Mouse (Mus musculus): Measurements from ENCODE around the gene Soga3. TPM values are rescaled to one million over a fixed set of nuclear protein-coding genes. Genes with fewer than 3 reads are reported as not detected.

Soga3 gene
- polyA plus RNA-seq, 1 experiment from 2014 or later: 125 TPM

GRCm38 (mm10) chr10:29211453-29211852 lies 67.8 kb downstream of the Soga3 start, which contains the start of gene 9330159F19Rik:
Gene 9330159F19Rik (plus strand): TSS chr10:29211606.
- ATAC-seq (ENCODE audit: low FRiP score): no peak
- WGBS: 10% methylated on average over 4 of the region's 4 CpGs

DNA sequence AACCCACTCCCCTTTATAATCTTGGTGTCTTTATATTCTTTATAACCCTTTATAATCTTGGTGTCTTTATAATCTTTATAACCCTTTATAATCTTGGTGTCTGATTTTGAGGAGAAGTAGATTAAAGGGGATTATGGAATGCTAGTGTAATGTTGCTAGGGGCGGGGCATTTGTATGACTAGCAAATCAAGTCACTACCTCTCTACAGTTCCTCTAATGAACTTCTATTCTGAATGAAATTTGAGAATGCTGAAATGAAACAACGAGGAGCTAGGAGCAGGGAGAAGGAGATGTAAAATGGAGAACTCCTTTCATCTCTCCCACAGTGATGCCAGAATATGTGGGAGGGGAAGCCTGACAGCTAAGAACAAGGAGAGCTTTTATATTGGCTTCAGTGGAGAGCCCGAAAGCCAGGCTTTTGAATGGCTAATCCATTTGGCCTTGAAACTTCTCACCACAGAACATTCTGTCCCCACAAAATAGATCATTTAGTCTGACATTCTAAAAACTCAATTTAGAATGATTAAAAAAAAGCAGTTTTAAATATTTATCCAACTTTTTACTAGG lies 70.0 kb downstream of the Soga3 start:
- H3K4me3 ChIP-seq (replicated peaks): no peak overlapping the region
- no peak overlapping the region for H3K4me2 ChIP-seq
- H3K4me1 ChIP-seq: 0 out of 2 replicates have a peak, but pooled peaks cover 7% of the 10 kb centered on the region
- ATAC-seq (ENCODE audit: low FRiP score): no peak
- WGBS: 42% methylated on average over 3 of the region's 3 CpGs
- no peaks in the 10 kb centered on the region for H3K36me3 ChIP-seq
- no peak overlapping the region; the same call in 1 of the 2 replicates for H3K27ac ChIP-seq (replicated peaks)
- H3K9ac ChIP-seq (replicated peaks): no peak overlapping the region
- no peaks in the 10 kb centered on the region for H3K27me3 ChIP-seq (replicated peaks)
- H3K9me3 ChIP-seq (replicated peaks): no peaks in the 10 kb centered on the region

More at GRCm38 (mm10) chr10:29211453-29211852, 67.8 kb downstream of the Soga3 start, which contains the start of gene 9330159F19Rik:
- Histone ChIP-seq H3K4me3 (replicated peaks) (no peak within 1 kb of the TSS), H3K36me3 (peaks cover 2% of the 10 kb centered on the region; the same call in 1 of the 2 replicates), H3K27ac (replicated peaks) (no peak within 1 kb of the TSS), H3K4me2 (no peak within 1 kb of the TSS), H3K4me1 (0 out of 2 replicates have a peak, but pooled peaks cover 5% of the 10 kb centered on the region), H3K9me3 (replicated peaks) (no peaks in the 10 kb centered on the region), H3K9ac (replicated peaks) (no peak within 1 kb of the TSS), H3K27me3 (replicated peaks) (no peaks in the 10 kb centered on the region)

DNA sequence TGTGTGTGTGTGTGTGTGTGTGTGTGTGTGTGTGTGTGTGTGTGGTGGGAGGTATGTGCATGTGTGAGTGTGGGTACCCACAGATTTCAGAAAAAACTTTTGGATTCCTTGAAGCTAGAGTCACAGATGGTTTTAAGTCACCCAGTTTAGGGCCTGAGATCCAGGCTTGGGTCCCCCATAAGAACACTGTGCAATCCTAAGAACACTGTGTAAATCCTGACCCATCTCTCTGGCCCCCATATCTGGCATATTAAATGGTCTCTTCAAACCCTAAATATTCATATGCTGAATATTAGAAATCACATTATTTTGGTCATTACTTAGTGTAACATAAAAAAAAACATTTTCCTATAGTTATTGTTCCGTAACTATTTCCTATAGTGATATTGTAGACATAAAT lies 73.3 kb downstream of the Soga3 start:
- Histone ChIP-seq H3K9ac (replicated peaks) (no peak overlapping the region), H3K27me3 (replicated peaks) (no peaks in the 10 kb centered on the region), H3K27ac (replicated peaks) (no peak overlapping the region), H3K4me2 (no peak overlapping the region), H3K9me3 (replicated peaks) (no peaks in the 10 kb centered on the region), H3K4me3 (replicated peaks) (no peak overlapping the region), H3K36me3 (peaks cover 3% of the 10 kb centered on the region), H3K4me1 (0 out of 2 replicates have a peak, but pooled peaks cover 7% of the 10 kb centered on the region)
- 97% methylated on average over 1 of the region's 1 CpGs for WGBS
- ATAC-seq (ENCODE audit: low FRiP score): 0 out of 2 replicates have a peak, but pooled peaks have one; percentile 12

- ATAC-seq (ENCODE audit: low FRiP score): no peak
- Histone ChIP-seq H3K27me3 (replicated peaks) (no peaks in the 10 kb centered on the region), H3K4me3 (replicated peaks) (no peak overlapping the region), H3K4me1 (0 out of 2 replicates have a peak, but pooled peaks cover 7% of the 10 kb centered on the region), H3K4me2 (no peak overlapping the region), H3K9ac (replicated peaks) (no peak overlapping the region), H3K9me3 (replicated peaks) (no peaks in the 10 kb centered on the region), H3K36me3 (peaks cover 5% of the 10 kb centered on the region), H3K27ac (replicated peaks) (no peak overlapping the region)
- 73% methylated on average over 2 of the region's 2 CpGs for WGBS
These were observed 73.8 kb downstream of the Soga3 start for GRCm38 (mm10) chr10:29217451-29217850.

DNA sequence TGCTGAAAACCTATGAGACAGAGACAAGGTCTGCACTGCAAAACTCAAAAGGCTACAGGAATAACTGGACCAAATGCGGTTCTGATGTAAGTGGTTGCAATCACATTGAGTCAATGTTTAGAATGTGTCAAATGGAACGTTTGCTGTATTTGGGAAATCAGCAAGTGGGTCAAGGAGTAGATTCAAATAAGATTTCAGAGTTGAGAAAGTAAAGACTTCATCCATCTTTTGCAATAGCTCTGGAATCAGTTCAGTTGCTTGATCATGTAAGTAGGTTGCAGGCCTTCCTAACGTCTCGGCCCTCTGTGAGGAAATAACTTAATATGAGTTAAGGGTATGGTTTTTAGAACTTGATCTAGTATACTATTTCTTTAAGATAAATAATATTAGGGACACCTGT lies 81.7 kb downstream of the Soga3 start:
- Histone ChIP-seq H3K9me3 (replicated peaks) (no peaks in the 10 kb centered on the region), H3K27me3 (replicated peaks) (no peaks in the 10 kb centered on the region), H3K4me2 (no peak overlapping the region), H3K36me3 (peaks cover 32% of the 10 kb centered on the region), H3K9ac (replicated peaks) (no peak overlapping the region), H3K27ac (replicated peaks) (no peak overlapping the region), H3K4me3 (replicated peaks) (no peak overlapping the region), H3K4me1 (no peaks in the 10 kb centered on the region)
- no peak for ATAC-seq (ENCODE audit: low FRiP score)
- WGBS: 96% methylated on average over 4 of the region's 4 CpGs

DNA sequence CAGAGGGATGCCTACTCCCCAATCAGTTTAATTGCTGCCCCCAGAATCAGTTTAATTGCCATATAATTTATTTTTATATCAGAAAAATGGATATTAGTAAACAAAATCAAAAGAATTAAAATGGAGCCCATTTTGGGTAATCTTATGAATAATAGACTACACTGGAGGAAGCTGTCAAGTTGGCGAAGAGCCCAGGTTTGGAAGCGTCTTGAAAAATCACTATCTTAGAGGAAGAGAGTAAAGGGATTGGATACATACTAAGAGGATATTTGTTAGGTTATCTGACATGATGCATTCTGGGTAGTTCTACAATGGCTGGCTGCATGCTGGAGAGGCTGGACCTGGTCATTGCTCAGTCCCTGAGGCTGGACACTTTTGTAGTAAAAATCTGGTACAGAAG lies 87.6 kb downstream of the Soga3 start:
- 81% methylated on average over 2 of the region's 2 CpGs for WGBS
- Histone ChIP-seq H3K9ac (replicated peaks) (no peak overlapping the region), H3K4me3 (replicated peaks) (no peak overlapping the region), H3K4me2 (no peak overlapping the region), H3K27me3 (replicated peaks) (no peaks in the 10 kb centered on the region), H3K27ac (replicated peaks) (no peak overlapping the region), H3K4me1 (no peaks in the 10 kb centered on the region), H3K36me3 (peaks cover 15% of the 10 kb centered on the region), H3K9me3 (replicated peaks) (no peaks in the 10 kb centered on the region)
- ATAC-seq (ENCODE audit: low FRiP score): no peak

Other genes with a start within 250 kb of the Soga3 start
- not detected in 2 replicates for gene 2310057J18Rik, start 157.5 kb upstream of the Soga3 start, polyA plus RNA-seq (2015; fragmentation: Nextera tagmentation; extraction: Ambion mirVana)
- gene Gm49353, start 55.1 kb downstream of the Soga3 start, polyA plus RNA-seq (2015; fragmentation: Nextera tagmentation; extraction: Ambion mirVana): 6.1 and 8.5 TPM in 2 replicates
- 21.4 and 26.9 TPM in 2 replicates for gene 9330159F19Rik, start 67.8 kb downstream of the Soga3 start, polyA plus RNA-seq (2015; fragmentation: Nextera tagmentation; extraction: Ambion mirVana)
- 30.7 and 35.7 TPM in 2 replicates for gene Echdc1, start 169.3 kb downstream of the Soga3 start, polyA plus RNA-seq (2015; fragmentation: Nextera tagmentation; extraction: Ambion mirVana)
- 81.8 and 82.6 TPM in 2 replicates for gene Rnf146, start 218.6 kb downstream of the Soga3 start, polyA plus RNA-seq (2015; fragmentation: Nextera tagmentation; extraction: Ambion mirVana)

All from neural tube, embryonic 15.5 days (tissue).